ENCODE assay signal across 23 mouse cellular contexts in the genomic region with DNA sequence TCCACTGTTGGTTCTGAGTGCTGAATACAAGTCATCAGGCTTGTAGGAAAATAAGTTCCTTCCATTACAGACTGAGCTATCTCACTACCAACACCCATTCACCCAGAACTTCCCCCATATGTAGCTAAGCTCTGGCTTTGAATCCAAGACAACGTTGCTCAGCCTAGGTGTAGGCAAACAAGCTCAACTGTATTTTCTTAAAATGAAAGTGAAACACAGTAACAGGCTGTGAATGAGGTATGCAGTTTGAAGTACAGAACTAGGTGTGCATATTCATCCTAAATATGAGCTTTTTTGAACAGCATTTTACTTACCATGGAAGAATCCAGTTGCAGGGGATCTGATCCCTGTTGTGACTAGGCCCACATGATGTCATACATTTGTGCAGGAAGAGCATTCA.
"Had no signal": no experiment of that assay in that cellular context is flagged by ENCODE, and none has a peak within 500 bp of the region (broad histone marks: within the 10 kb centered on the region; RNA-seq: fewer than 3 reads in every experiment).

No protein-coding gene starts in this region.

- H3K4me2 ChIP-seq: heart, embryonic 11.5 days; heart, embryonic 13.5 days; heart, embryonic 15.5 days; hindbrain, embryonic 12.5 days; hindbrain, embryonic 14.5 days; intestine, embryonic 15.5 days; limb, embryonic 13.5 days; limb, embryonic 15.5 days; liver, embryonic 12.5 days had no signal

- H3K27me3 ChIP-seq: heart, embryonic 13.5 days; heart, embryonic 15.5 days; hindbrain, embryonic 12.5 days; intestine, embryonic 15.5 days; limb, embryonic 13.5 days; limb, embryonic 15.5 days had no signal

- H3K4me1 ChIP-seq: heart, embryonic 13.5 days; heart, embryonic 15.5 days; hindbrain, embryonic 10.5 days; hindbrain, embryonic 12.5 days; intestine, embryonic 15.5 days; limb, embryonic 13.5 days; limb, embryonic 15.5 days had no signal

- H3K4me3 ChIP-seq: heart, embryonic 13.5 days; heart, embryonic 15.5 days; hindbrain, embryonic 10.5 days; hindbrain, embryonic 12.5 days; intestine, embryonic 15.5 days; layer of hippocampus, adult 2 months; left cerebral cortex, adult 2 months; limb, embryonic 13.5 days; limb, embryonic 15.5 days; liver, embryonic 12.5 days had no signal

- DNase-seq: gastrocnemius, postnatal 14 days; gastrocnemius, postnatal 36 days; heart, adult 18-20 months; heart, postnatal 4 days; kidney, adult 18-20 months; kidney, adult 8-10 months; kidney, postnatal 10 days; kidney, postnatal 25 days; kidney, postnatal 4 days had no signal

- H3K9me3 ChIP-seq: heart, embryonic 13.5 days; heart, embryonic 15.5 days; hindbrain, embryonic 10.5 days; hindbrain, embryonic 12.5 days; intestine, embryonic 15.5 days; limb, embryonic 13.5 days; limb, embryonic 15.5 days; liver, embryonic 12.5 days had no signal

- ATAC-seq: hindbrain, embryonic 16.5 days; intestine, embryonic 15.5 days; liver, embryonic 12.5 days had no signal

- H3K9ac ChIP-seq: heart, embryonic 13.5 days; heart, embryonic 15.5 days; hindbrain, embryonic 12.5 days; hindbrain, embryonic 14.5 days; intestine, embryonic 15.5 days; limb, embryonic 13.5 days; limb, embryonic 15.5 days; liver, embryonic 12.5 days; liver, embryonic 14.5 days had no signal

- H3K27ac ChIP-seq: heart, embryonic 13.5 days; heart, embryonic 15.5 days; hindbrain, embryonic 10.5 days; hindbrain, embryonic 12.5 days; hindbrain, embryonic 14.5 days; intestine, embryonic 15.5 days; layer of hippocampus, adult 2 months; left cerebral cortex, adult 2 months; limb, embryonic 13.5 days; limb, embryonic 15.5 days; liver, embryonic 12.5 days; liver, embryonic 14.5 days had no signal
